Mouse (Mus musculus): Measurements from ENCODE around the gene Strip1.

DNA sequence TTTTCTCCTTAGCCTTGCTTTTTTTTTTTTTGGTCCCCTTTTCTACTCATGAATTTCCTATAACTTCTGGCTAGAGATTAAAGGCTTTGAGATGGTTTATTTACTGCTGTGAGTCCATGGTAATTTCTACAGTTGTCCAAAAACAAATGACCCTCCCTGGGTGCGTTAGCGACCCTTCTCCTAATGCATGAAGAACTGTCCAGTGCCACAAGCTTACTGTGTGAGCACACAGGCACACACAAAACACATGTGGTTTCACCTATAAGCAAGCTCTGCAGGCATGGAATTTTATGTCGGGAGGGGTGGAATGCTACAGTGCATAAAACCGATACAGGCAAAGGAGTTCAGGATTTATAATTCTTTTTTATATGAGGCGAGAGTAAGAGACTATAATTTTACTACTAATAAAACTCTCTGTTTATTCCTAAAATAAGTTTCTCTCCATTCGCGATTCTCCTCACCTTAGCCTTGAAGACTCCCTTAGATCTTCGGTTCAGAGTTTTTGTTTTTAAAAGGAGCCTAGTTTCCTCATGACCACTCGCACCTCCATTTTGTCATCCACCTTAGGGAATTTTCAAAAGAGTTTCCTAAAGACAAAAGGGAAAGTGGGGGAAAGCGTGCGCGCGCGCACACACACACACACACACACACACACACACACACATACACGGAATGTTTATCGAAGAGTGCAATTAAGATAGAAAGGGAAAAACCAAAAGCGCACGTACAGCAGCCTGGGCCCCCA, 49.2 kb downstream of the Strip1 start:
- no peak for TF ChIP-seq CTCF (conservative IDR thresholded peaks at IDR 0.05; ENCODE audit: insufficient read depth, insufficient read length, low read depth, low read length)
- TF ChIP-seq POLR2A (IDR thresholded peaks at IDR 0.05; ENCODE audit: low read depth, low read length) = no peak

All from kidney, adult 2 months (tissue).